Mouse (Mus musculus): ENCODE data around the gene Gsdma. TPM values are rescaled to one million over a fixed set of nuclear protein-coding genes. Genes with fewer than 3 reads are reported as not detected.
"Not testable (repeated sequence)": the region's sequence is repeated elsewhere in the genome, so short reads cannot be mapped to it uniquely, and the experiment has no call there.

Gsdma gene
- total RNA-seq (2022), result not detected

DNA sequence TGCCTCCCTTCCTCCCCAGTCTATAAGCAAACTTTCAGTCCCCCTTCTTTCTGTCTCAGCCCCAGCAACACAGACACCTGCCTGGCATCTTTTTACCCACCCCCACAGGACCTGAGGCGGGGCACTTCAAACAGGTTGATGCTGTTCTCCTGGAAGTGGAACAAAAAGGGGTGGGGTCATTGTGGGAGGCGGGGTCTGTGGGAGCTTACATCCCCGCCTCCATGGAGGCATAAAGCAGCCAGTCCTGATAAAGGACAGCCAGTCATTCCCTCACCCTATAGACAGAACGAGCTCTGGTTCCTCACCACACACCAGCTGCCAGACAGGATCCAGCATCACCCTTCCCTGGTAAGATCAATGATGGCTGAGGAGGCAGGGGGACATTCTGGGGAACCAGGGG, at the start of gene Gsdma:
Gsdma (plus strand) TSS at position 261 of the 400 bp plus-strand sequence.
- DNase-seq (ENCODE audit: low spot score in 2 of 2), result no peak

DNA sequence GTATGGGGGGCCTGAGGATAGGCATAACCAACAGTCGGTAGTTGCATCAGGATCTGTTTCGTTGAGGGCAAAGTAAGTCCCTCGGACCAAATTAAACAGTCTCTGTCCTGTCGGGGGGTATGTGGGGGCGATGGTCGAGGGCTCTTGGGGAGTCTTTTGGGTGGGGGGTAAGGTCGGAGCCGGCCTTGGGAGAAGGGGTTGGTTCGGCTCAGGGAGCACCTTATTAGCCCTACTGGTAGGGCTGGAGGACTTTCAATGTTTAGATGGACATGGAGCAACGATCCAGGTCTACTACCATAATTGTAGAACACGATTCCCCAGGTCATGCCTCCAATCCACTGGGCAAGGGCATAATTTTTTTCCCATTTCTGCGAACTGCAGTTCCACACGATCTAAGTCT, 43.4 kb upstream of the Gsdma start:
- DNase-seq (ENCODE audit: low spot score in 2 of 2), result no peak

DNA sequence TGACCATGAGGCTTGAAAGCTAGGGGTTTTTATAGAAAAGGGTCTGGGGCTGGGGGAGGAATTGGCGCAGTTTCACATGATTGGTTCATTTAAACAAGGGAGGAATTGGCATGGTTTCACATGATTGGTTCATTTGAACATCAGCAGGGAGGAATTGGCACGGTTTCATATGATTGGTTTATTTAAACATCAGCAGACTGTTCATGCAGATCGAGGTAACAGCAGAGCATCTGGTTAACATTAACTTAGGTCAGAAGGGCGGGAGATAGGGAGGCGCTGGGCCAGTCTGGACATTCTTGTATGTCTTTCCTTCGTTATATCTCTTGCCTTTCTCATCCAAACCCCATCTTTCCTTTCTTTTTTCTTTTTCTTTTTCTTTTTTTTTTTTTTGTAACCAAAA, 40.2 kb upstream of the Gsdma start:
- DNase-seq (ENCODE audit: low spot score in 2 of 2), result not testable (repeated sequence)

DNA sequence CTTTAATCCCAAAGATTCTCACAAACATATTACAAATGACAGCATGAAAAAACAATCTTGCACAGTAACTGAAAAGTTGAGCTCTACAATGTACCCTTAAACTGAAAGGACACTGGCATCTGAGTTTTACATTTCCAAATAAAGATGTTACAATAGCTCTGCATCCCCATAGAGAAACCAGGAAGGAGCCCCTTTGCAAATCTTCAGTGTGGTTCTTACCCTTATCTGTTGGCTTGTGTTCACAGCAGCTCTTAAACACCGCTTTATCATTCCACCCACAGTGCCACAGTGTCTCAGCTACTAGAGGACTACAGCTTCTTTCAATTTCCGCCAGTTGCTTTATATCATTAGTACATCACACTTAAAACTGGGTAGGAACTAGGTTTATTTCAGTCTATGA, 39.8 kb upstream of the Gsdma start:
- not testable (repeated sequence) for DNase-seq (ENCODE audit: low spot score in 2 of 2)

DNA sequence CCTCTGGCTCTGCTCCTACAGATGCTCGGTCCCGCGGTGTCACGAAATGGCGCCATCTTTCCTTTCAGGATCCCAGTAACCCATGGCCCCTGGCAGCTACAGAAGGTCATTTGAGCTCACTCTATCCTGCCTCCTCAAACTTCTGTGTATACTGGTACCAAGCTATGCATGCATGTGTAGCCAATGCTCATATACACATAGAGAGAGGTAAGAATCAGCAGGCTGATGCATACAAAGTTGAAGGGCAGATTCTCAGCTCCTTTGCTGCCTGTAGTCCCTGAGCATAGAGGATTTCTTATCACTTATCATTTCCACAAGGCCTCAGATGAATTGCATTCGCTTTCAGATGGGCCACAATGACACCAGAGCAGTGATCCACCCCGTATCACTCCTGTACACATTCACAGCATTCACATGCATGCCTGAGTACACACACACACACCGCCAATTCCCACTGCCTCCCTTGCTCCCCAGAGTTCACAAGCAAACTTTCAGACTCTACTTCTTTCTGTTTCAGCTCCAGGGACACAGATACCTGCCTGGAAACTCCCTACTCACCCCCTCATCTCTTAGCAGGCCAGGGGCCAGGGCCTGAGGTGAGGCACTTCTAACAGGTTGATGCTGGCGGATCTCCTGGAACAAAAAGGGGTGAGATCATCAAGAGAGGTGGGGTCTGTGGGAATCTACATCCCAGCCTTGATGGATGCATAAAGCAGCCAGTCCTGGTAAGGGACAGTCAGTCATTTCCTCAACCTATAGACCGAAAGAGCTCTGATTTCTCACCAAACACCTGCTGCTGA, 38.3 kb upstream of the Gsdma start, which contains the start of the genes Gm12355 and Gsdma3:
Gm12355 (minus strand) TSS at position 51 of the 800 bp plus-strand sequence.
Gsdma3 (plus strand) TSS at position 750 of the 800 bp plus-strand sequence.
- DNase-seq (ENCODE audit: low spot score in 2 of 2), result no peak

DNA sequence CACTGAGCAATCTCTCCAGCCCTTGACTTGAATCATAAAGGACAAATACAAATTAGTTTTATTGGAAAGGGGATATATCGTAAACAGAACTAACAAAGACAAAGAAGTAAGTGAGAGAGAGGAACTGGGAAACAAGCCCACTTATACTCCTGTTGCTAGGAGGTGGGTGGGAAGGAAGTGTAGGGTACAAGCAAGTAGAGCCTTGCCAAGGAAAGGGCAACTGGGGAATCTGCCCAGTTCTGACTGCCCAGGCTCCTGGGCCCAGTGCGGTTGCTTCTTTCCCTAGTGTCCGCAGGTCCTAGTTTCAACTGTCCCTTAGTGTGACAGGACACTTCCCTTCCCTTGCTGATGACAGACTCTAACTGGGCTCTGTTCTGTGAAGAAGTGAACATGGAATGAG, 35.4 kb upstream of the Gsdma start:
- no peak for DNase-seq (ENCODE audit: low spot score in 2 of 2)

DNA sequence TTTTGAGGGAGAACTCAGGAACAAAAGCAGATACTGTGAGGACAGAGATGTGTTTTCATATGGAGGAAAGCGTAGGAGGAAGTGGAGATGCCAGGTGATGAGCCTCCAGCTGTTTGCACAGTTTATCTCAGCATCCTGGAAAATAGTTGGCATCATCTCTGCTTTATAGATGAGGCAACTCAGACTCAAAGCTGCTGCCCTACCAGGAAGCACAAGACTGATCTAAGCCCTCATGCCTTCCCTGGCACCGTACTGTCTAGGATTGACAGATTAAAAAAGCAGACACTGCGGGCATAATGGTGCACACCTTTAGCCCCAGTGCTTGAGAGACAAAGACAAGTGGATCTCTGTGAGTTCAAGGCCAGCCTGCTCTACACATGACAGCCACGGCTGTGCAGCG, 33.5 kb upstream of the Gsdma start:
- DNase-seq (ENCODE audit: low spot score in 2 of 2), result no peak

DNA sequence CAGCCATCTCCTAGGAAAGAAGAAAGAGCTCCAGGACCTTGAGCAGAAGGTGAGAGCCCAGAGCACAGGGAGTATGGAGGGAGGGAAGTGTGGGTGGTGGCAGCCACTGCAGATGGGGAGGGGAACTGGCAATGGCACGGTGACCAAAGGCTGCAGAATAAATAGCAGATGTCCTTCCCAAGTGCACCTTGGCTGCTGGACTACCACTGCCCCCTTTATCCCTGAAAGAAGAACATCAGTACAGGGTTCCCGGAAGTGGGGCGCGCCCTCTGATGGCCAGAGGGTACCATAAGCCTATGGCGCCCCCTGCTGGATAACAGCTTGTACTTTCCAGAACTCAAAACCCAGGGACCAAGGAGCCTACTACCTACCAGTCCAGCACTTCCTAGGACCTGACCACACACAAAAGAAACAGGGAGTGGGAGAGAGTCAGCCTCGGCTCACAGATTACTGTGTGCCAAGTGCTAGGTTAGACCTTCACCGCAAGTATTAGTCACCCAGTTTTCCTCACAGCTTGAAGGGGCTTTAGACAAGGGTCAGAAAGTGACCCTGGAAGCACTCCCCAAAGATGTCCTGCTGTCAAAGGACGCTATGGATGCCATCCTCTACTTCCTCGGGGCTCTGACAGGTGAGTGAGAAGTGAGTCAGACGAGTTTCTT, 28.7 kb upstream of the Gsdma start:
- DNase-seq (ENCODE audit: low spot score in 2 of 2), result not testable (repeated sequence)

DNA sequence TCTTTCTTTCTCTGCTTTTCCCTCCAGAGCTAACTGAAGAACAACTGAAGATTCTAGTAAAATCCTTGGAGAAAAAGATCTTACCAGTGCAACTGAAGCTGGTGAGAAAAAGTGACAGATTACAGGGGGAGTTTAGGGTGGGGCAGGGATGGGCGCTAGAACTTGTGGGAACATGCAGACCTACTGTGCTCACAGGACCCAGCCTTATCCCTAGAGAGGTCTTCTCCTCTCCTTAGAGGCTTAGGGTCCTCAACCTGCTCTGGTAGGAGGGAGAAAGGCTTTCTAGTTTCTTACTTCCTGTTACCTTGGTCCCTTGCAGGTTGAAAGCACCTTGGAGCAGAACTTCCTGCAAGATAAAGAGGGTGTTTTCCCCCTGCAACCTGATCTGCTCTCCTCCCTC, 26.6 kb upstream of the Gsdma start:
- DNase-seq (ENCODE audit: low spot score in 2 of 2), result no peak

DNA sequence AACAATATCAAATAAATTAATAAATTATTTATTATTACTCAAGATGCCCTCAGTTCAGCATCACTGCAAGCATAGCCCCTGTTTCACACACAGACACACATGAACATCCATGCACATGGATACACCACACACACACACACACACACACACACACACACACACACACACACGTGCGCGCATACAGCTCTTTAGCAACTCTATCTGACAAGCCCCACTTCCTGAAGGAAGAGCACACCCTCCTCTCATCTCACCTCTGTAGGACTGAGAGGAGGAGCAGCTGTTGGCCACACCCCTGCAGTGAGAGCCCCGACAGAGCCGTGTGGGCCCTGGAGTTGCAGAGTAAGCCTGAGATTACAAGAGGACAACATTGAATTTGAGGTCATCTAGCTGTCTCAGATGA, 24.1 kb upstream of the Gsdma start:
- DNase-seq (ENCODE audit: low spot score in 2 of 2), result no peak

DNA sequence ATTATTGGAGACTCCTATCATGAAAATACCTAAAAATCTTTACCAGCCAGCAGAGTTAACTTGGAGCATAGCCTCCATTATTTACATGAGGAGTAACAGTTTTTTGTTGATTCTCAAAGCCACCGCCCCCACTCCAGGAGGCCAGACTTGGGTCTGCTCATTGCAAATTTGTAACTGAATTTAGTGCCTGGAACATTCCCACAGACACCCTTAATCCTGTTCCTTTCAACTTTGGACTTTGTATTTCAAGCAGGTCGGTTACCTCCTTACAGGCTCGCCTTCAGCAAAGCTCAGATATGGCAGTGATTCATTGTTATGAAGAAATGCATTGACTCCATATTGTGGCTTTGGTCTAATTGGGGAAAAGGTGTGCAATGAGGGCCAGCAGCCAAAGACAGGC, 19.4 kb upstream of the Gsdma start:
- no peak for DNase-seq (ENCODE audit: low spot score in 2 of 2)

DNA sequence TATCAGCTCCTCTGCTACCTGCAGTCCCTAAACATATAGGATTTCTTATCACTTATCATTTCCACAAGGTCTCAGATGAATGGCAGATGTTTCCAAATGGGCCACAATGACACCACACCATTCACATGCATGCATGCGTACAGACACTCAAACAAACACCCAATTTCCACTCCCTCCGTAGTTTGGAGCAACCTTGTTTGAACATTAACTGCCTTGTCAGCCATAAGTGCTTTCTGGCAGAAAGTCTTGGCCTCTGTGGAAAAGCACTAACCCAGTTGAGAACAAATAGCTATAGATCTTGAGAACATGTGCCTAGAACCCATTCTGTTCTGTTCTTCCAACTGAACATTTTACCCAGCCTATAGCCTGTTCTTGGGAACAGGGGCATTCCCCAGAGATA, 18.2 kb upstream of the Gsdma start:
- no peak for DNase-seq (ENCODE audit: low spot score in 2 of 2)

DNA sequence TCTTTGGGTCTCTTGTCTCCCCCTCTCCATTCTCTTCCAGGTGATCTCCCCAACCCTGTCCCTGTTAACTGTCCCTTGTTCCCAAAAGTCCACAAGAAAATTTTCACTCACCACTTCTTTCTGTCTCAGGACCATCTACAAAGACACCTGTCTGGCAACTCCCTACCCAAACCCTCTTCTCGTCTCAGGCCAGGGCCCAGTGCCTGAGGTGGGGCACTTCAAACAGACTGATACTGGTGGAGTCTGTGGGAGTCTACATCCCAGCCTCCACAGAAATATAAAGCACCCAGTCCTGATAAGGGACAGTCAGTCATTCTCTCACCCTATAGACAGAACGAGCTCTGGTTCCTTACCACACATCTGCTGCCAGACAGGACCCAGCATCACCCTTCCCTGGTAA, 17.7 kb upstream of the Gsdma start, which contains the start of gene Gsdma2:
Gsdma2 (plus strand) TSS at position 301 of the 400 bp plus-strand sequence.
- no peak for DNase-seq (ENCODE audit: low spot score in 2 of 2)

DNA sequence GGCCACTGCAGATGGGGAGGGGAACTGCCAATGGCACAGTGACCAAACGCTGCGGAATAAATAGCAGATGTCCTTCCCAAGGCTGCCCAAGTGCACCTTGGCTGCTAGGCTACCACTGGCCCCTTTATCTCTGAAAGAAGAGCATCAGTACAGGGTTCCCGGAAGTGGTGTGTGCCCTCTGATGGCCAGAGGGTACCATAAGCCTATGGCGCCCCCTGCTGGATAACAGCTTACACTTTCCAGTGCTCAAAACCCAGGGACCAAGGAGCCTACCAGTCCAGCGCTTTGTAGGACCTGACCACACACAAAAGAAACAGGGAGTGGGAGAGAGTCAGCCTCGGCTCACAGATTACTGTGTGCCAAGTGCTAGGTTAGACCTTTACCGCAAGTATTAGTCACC, 9.1 kb upstream of the Gsdma start:
- DNase-seq (ENCODE audit: low spot score in 2 of 2), result not testable (repeated sequence)

DNA sequence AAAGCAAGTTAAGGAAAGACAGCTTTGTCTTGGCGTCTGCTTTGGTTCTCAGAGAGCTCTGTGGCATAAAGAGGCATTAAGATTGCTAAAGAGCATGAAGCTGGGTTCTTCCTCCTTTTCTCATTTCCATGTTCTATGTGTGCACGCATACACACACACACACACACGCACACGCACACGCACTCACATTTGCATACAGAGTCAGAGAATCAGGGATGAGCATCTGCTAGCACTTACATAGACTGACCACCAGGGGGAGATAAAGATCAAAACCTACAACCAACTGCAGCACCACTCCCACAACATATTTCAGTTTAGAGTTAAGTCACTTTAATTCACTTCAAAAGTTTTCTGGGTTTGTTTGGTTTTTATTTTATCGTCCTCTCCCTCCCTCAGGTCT, 3.6 kb upstream of the Gsdma start:
- peak in 1 of 2 experiments; percentile 39 for DNase-seq (ENCODE audit: low spot score in 2 of 2)

DNA sequence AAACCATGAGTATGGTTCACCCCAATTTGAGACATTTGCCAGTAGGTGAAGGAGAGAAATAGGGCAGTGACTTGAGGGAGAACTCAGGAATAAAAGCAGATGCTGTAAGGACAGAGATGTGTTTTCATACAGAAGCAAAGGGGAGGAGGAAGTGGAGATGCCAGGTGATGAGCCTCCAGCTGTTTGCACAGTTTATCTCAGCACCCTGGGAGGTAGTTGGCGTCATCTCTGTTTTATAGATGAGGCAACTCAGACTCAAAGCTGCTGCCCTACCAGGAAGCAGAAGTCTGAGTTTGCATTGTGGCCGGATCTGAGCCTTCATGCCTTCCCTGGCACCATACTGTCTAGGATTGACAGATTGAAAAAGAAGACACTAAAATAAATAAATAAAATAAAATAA, 4.8 kb downstream of the Gsdma start:
- DNase-seq (ENCODE audit: low spot score in 2 of 2), result no peak

DNA sequence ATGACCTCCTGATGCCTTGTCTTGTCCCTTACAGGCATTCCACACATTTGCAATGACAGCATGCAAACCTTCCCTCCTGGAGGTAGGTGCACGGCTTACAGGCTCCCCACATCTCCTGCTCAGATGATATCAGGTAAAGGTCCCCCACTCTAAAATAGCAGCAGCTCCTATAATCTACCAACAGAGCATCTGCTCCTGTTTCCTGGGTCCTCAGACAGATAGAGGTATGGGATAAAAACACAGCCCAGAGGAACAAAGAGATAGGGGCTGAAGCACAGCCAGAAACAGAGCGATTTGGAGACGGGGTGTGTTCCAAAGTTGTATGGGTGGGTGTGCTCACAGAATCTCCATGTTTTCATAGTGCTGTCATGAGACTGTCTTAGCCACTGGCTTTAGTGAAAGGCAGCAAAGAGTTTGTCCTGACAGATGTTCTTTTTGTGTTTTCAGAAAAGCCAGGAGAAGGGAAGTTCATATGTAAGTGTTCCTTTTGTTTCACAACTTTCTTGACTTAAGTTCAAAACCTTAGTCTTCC, 7.2 kb downstream of the Gsdma start:
- DNase-seq (ENCODE audit: low spot score in 2 of 2), result no peak

DNA sequence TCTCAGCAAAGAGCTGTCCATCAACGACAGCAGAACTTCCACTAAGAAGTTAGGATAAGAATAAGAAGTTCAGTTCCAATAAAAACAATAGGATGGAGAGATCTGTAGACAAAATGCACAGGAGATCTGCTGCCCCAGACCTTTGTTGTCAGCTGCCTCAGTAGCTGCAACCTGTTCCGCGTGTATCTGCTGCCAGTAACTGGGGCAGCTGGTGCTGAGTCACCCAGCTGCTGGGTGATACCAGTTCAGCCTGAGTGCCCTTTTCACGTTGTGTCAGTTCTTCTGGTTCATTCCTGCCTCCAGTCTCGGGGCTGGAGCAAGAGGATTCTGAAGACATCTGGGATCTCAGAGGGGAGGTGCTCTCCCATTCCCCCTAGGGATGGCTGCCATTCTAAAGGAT, 7.7 kb downstream of the Gsdma start:
- no peak for DNase-seq (ENCODE audit: low spot score in 2 of 2)

DNA sequence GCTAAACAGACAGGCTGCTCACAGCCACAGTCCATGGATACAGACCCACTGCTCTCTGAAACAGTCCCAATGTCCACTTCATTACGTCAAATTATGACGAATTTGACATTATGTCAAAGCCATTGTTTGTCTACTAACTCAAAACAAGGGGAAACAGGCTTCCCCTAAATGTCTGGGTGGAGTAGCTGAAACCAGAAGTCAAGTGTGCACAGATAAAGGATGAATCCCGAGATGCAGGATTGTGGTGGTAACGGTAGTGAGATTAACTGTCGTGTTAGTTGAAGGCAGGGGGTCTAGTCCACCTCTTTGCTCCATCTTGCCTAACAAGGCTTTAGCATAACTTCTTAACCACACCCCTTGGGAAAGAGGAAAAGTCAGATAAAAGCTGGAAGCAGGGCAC, 8.3 kb downstream of the Gsdma start:
- DNase-seq (ENCODE audit: low spot score in 2 of 2), result no peak

DNA sequence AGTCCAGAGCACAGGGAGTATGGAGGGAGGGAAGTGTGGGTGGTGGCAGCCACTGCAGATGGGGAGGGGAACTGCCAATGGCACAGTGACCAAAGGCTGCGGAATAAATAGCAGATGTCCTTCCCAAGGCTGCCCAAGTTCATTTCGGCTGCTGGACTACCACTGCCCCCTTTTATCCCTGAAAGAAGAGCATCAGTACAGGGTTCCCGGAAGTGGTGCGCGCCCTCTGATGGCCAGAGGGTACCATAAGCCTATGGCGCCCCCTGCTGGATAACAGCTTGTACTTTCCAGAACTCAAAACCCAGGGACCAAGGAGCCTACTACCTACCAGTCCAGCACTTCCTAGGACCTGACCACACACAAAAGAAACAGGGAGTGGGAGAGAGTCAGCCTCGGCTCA, 9.0 kb downstream of the Gsdma start:
- not testable (repeated sequence) for DNase-seq (ENCODE audit: low spot score in 2 of 2)

DNA sequence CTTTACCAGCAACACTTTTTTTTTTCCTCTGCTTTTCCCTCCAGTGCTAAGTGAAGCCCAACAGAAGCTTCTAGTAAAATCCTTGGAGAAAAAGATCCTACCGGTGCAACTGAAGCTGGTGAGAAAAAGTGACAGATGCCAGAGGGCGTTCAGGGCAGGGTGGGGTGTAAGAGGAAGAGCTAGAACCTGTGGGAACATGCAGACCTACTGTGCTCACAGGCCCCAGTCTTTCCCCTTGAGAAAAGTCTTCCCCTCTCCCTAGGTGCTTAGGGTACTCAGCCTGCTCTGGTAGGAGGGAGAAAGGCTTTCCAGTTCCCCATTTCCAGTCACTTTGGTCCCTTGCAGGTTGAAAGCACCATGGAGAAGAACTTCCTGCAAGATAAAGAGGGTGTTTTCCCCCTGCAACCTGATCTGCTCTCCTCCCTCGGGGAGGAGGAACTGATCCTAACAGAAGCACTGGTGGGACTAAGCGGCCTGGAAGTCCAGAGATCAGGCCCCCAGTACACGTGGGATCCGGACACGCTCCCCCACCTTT, 11.7 kb downstream of the Gsdma start:
- no peak for DNase-seq (ENCODE audit: low spot score in 2 of 2)

DNA sequence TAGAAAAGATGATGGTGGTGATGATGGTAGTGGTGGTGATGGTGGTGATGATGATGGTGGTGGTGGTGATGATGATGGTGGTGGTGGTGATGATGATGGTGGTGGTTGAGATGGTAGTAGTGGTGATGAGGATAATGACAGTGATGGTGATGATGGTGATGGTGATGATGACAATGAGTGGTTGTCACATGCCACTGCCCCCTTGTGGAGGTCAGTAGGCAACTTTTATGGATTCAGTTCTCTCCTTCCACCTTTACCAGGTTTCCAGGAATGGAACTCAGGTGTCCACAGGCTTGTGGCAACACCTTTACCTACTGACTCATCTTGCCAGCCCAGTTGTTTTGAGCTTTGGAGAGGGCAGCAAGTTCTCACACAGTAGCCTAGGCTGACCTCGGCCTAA, 15.9 kb downstream of the Gsdma start:
- no peak for DNase-seq (ENCODE audit: low spot score in 2 of 2)

Measured in left cerebral cortex, adult 8-10 months (tissue).